ENCODE assay signal across 8 mouse cellular contexts in genomic region chr6:125385066-125385974, GRCm38 (mm10). TPM values are rescaled to one million over a fixed set of nuclear protein-coding genes. Genes with fewer than 3 reads are reported as not detected.
DNase-seq lines count a peak whose midpoint lies in the region; ATAC-seq lines count a peak whose summit lies in the region.

No protein-coding gene starts in this region.

- intact Hi-C loops in heart, postnatal 10 days (cut with DNase I) = no loop called here

- no peak; the same call in 1 of the 2 replicates for ATAC-seq in erythroid progenitor cell, adult 5-6 weeks (replicated peaks; ENCODE audit: low FRiP score, poor library complexity, severe bottlenecking)

- peak; percentile 48 for DNase-seq in heart, postnatal 4 days
- no peak for DNase-seq in heart, postnatal 10 days
- peak; percentile 54 for DNase-seq in thymus, postnatal 0 days (ENCODE audit: low spot score)
- DNase-seq in thymus, adult 18-20 months = no peak
- peak; percentile 32 to 55 for DNase-seq in kidney, postnatal 25 days
- no peak for DNase-seq in right cerebral cortex, postnatal 36 days (ENCODE audit: low spot score in 2 of 2)
- DNase-seq in cerebellum, adult 9-11 months = no peak

RNA-seq across cellular contexts. Expression of gene Plekhg6, which starts 4.7 kb away (rescaled TPM):
- total RNA-seq in heart, postnatal 4 days (2021) = not detected
- not detected for total RNA-seq in heart, postnatal 10 days (2021)
- polyA plus RNA-seq in thymus, postnatal 0 days (2015; fragmentation: Nextera tagmentation; extraction: Ambion mirVana) = 1.0 and 1.2 TPM in 2 replicates
- total RNA-seq in erythroid progenitor cell, adult 5-6 weeks (2015; ENCODE audit: low replicate concordance) = not detected in 2 replicates
- total RNA-seq in erythroid progenitor cell, adult 5-6 weeks (2017; ENCODE audit: low replicate concordance) = not detected in 2 replicates

RNA-seq across cellular contexts. Expression of gene Tnfrsf1a, which starts 36.2 kb away (rescaled TPM):
- total RNA-seq in heart, postnatal 4 days (2021) = 10 to 100 TPM; 63.3 to 65.2 TPM
- 10 to 100 TPM; 73.7 to 77.8 TPM for total RNA-seq in heart, postnatal 10 days (2021)
- polyA plus RNA-seq in thymus, postnatal 0 days (2015; fragmentation: Nextera tagmentation; extraction: Ambion mirVana) = 67.3 and 67.9 TPM in 2 replicates
- 8.3 and 11.7 TPM in 2 replicates for total RNA-seq in erythroid progenitor cell, adult 5-6 weeks (2015; ENCODE audit: low replicate concordance)
- total RNA-seq in erythroid progenitor cell, adult 5-6 weeks (2017; ENCODE audit: low replicate concordance) = 2.3 and 20.7 TPM in 2 replicates

Comparison
In these comparisons a context has a peak if more than half of its experiments do, and no peak if none do; other contexts are left out.
1. DNase-seq: peak in heart, postnatal 4 days (single experiment), thymus, postnatal 0 days (single experiment) and kidney, postnatal 25 days (2 of 2); none in heart, postnatal 10 days (0 of 2), thymus, adult 18-20 months (0 of 2), right cerebral cortex, postnatal 36 days (0 of 2) and cerebellum, adult 9-11 months (single experiment).